Comparison of ENCODE assay signal across 8 mouse cellular contexts in the genomic region with DNA sequence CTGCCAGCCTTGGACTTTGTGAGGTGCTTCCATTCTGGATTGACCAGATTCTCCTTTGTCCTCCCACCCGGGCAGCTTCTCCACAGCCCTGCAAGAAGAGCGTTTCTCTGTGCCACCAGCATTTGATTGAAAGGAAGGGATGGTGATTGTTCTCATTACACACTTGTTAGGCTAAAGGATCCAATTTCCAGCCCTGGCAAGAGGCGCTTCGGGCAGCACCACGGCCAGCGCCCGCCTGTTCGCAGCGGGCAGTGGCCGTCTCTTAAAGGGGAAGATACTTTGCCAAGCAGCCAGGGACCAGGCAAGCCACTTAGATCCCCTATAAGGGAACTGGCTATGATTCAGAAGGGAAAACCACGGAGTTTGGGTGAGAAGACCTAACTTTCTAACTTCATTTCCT. TPM values are rescaled to one million over a fixed set of nuclear protein-coding genes. Genes with fewer than 3 reads are reported as not detected.
DNase-seq lines count a peak whose midpoint lies in the region; ATAC-seq and TF ChIP-seq lines count a peak whose summit lies in the region.

No protein-coding gene starts in this region.

- whole genome bisulfite sequencing in heart, embryonic 12.5 days = 2% methylated on average over 11 of the region's 11 CpGs
- 0% methylated on average over 11 of the region's 11 CpGs for WGBS in kidney, postnatal 0 days
- WGBS in midbrain, embryonic 14.5 days = 1% methylated on average over 11 of the region's 11 CpGs

- H3K27ac ChIP-seq in heart, embryonic 12.5 days (ENCODE audit: poor library complexity, severe bottlenecking) = no peak overlapping the region
- no peak overlapping the region for H3K27ac ChIP-seq in kidney, postnatal 0 days
- H3K27ac ChIP-seq in midbrain, embryonic 14.5 days (replicated peaks; ENCODE audit: low read depth, low read length) = peak overlapping the region; percentile 61

- H3K9me3 ChIP-seq in heart, embryonic 12.5 days (replicated peaks) = no peaks in the 10 kb centered on the region
- H3K9me3 ChIP-seq in kidney, postnatal 0 days (replicated peaks; ENCODE audit: low read length) = no peaks in the 10 kb centered on the region
- H3K9me3 ChIP-seq in midbrain, embryonic 14.5 days (ENCODE audit: control insufficient read depth, low read length) = no peaks in the 10 kb centered on the region

- no peak overlapping the region for H3K4me3 ChIP-seq in heart, embryonic 12.5 days
- no peak overlapping the region for H3K4me3 ChIP-seq in kidney, postnatal 0 days (replicated peaks; ENCODE audit: low read depth, low read length)
- peak overlapping the region; percentile 46 for H3K4me3 ChIP-seq in midbrain, embryonic 14.5 days (replicated peaks; ENCODE audit: low read depth, low read length)

- TF ChIP-seq CTCF in kidney, postnatal 0 days (IDR thresholded peaks at IDR 0.05; ENCODE audit: low read depth) = no peak

- H3K36me3 ChIP-seq in heart, embryonic 12.5 days = no peaks in the 10 kb centered on the region
- no peaks in the 10 kb centered on the region for H3K36me3 ChIP-seq in kidney, postnatal 0 days (ENCODE audit: insufficient read depth, low read length)
- H3K36me3 ChIP-seq in midbrain, embryonic 14.5 days (ENCODE audit: control insufficient read depth, insufficient read depth, low read length) = no peaks in the 10 kb centered on the region

- no peak for ATAC-seq in heart, embryonic 12.5 days (ENCODE audit: insufficient number of reproducible peaks, low FRiP score)
- no peak for ATAC-seq in kidney, postnatal 0 days (replicated peaks; ENCODE audit: low FRiP score, low read depth)
- ATAC-seq in midbrain, embryonic 14.5 days (ENCODE audit: low FRiP score, low TSS enrichment) = no peak
- ATAC-seq in CD4-positive, CD25-positive, alpha-beta regulatory T cell, adult 4 months = no peak

- H3K9ac ChIP-seq in heart, embryonic 12.5 days = no peak overlapping the region
- no peak overlapping the region for H3K9ac ChIP-seq in kidney, postnatal 0 days (ENCODE audit: low read depth, low read length)
- H3K9ac ChIP-seq in midbrain, embryonic 14.5 days (replicated peaks; ENCODE audit: low read length) = peak overlapping the region; percentile 59; the same call in 1 of the 2 replicates

- peak; percentile 46 for DNase-seq in ES-CJ7 (ENCODE audit: low read depth, low spot score)
- DNase-seq in adrenal gland, adult 18-20 months (ENCODE audit: low spot score in 2 of 2) = peak; percentile 31 to 32
- peak; percentile 81 for DNase-seq in embryo, embryonic 11 days
- peak; percentile 85 for DNase-seq in kidney, postnatal 0 days (ENCODE audit: low spot score)
- DNase-seq in midbrain, embryonic 14.5 days = peak; percentile 73
- DNase-seq in thymus, postnatal 36 days = no peak

- H3K27me3 ChIP-seq in heart, embryonic 12.5 days (replicated peaks) = peaks cover 73% of the 10 kb centered on the region
- H3K27me3 ChIP-seq in kidney, postnatal 0 days (ENCODE audit: insufficient read depth, low read length) = peaks cover 38% of the 10 kb centered on the region
- H3K27me3 ChIP-seq in midbrain, embryonic 14.5 days (ENCODE audit: control insufficient read depth, insufficient read depth, low read length) = peaks cover 44% of the 10 kb centered on the region

- peaks cover 30% of the 10 kb centered on the region for H3K4me1 ChIP-seq in heart, embryonic 12.5 days (replicated peaks)
- H3K4me1 ChIP-seq in kidney, postnatal 0 days (replicated peaks; ENCODE audit: insufficient read depth, low read length) = no peaks in the 10 kb centered on the region
- peaks cover 16% of the 10 kb centered on the region for H3K4me1 ChIP-seq in midbrain, embryonic 14.5 days (ENCODE audit: control insufficient read depth, insufficient read depth, low read length)

- H3K4me2 ChIP-seq in heart, embryonic 12.5 days = peak overlapping the region; percentile 46
- H3K4me2 ChIP-seq in kidney, postnatal 0 days (ENCODE audit: low read length) = 0 out of 2 replicates have a peak overlapping the region, but pooled peaks have one; percentile 21
- H3K4me2 ChIP-seq in midbrain, embryonic 14.5 days (ENCODE audit: low read length) = peak overlapping the region; percentile 70

RNA-seq across cellular contexts. Expression of gene Acta1, which starts 3.3 kb away (rescaled TPM):
- total RNA-seq in adrenal gland, adult 18-20 months (2021) = 10 to 100 TPM in 1 of 2 experiments, under 1 TPM in 1; 0.27 to 30.4 TPM
- polyA plus RNA-seq in heart, embryonic 12.5 days (2016; fragmentation: Nextera tagmentation; extraction: Ambion mirVana) = 481 and 483 TPM in 2 replicates
- 1.8 and 2.4 TPM in 2 replicates for polyA plus RNA-seq in kidney, postnatal 0 days (2015; fragmentation: Nextera tagmentation; extraction: Ambion mirVana)
- polyA plus RNA-seq in midbrain, embryonic 14.5 days (2014; fragmentation: Nextera tagmentation; extraction: Ambion mirVana) = 3.7 and 5.5 TPM in 2 replicates
- under 1 TPM in 1 of 2 experiments, not detected in 1; 0.30 TPM for polyA plus RNA-seq in CD4-positive, CD25-positive, alpha-beta regulatory T cell, adult 4 months (2017; shearing (Covaris generic))

RNA-seq across cellular contexts. Expression of gene Ccsap, which starts 31.3 kb away (rescaled TPM):
- total RNA-seq in adrenal gland, adult 18-20 months (2021) = 1 to 10 TPM; 1.1 to 1.5 TPM
- polyA plus RNA-seq in heart, embryonic 12.5 days (2016; fragmentation: Nextera tagmentation; extraction: Ambion mirVana) = 3.3 and 4.1 TPM in 2 replicates
- polyA plus RNA-seq in kidney, postnatal 0 days (2015; fragmentation: Nextera tagmentation; extraction: Ambion mirVana) = 1.8 and 1.9 TPM in 2 replicates
- 4.5 and 4.6 TPM in 2 replicates for polyA plus RNA-seq in midbrain, embryonic 14.5 days (2014; fragmentation: Nextera tagmentation; extraction: Ambion mirVana)
- 1 to 10 TPM; 3.2 to 4.4 TPM for polyA plus RNA-seq in CD4-positive, CD25-positive, alpha-beta regulatory T cell, adult 4 months (2017; shearing (Covaris generic))

RNA-seq across cellular contexts. Expression of gene Nup133, which starts 57.8 kb away (rescaled TPM):
- 10 to 100 TPM; 13.9 to 17.1 TPM for total RNA-seq in adrenal gland, adult 18-20 months (2021)
- polyA plus RNA-seq in heart, embryonic 12.5 days (2016; fragmentation: Nextera tagmentation; extraction: Ambion mirVana) = 32.1 and 32.5 TPM in 2 replicates
- 19.0 and 21.3 TPM in 2 replicates for polyA plus RNA-seq in kidney, postnatal 0 days (2015; fragmentation: Nextera tagmentation; extraction: Ambion mirVana)
- polyA plus RNA-seq in midbrain, embryonic 14.5 days (2014; fragmentation: Nextera tagmentation; extraction: Ambion mirVana) = 17.9 and 33.7 TPM in 2 replicates
- polyA plus RNA-seq in CD4-positive, CD25-positive, alpha-beta regulatory T cell, adult 4 months (2017; shearing (Covaris generic)) = 10 to 100 TPM in 1 of 2 experiments, 1 to 10 TPM in 1; 9.0 to 10.2 TPM

Comparison
In these comparisons a context has a peak if more than half of its experiments do, and no peak if none do; other contexts are left out.
1. DNase-seq: peak in ES-CJ7 (single experiment), adrenal gland, adult 18-20 months (2 of 2), embryo, embryonic 11 days (single experiment), kidney, postnatal 0 days (single experiment) and midbrain, embryonic 14.5 days (single experiment); none in thymus, postnatal 36 days (0 of 2).
2. RNA of gene Acta1, which starts 3.3 kb away (polyA plus RNA-seq): 481 to 483 TPM in heart, embryonic 12.5 days; 3.7 to 5.5 TPM in midbrain, embryonic 14.5 days, 1.8 to 2.4 TPM in kidney, postnatal 0 days and 0.30 TPM in CD4-positive, CD25-positive, alpha-beta regulatory T cell, adult 4 months; every median in the first group is over 10 times any median in the second.
3. Peak in every context shown above with its lines, with median percentiles within 50 percentile points of each other: H3K4me2 ChIP-seq.